Mouse (Mus musculus): ENCODE results near the gene Pdzd2. TPM values are rescaled to one million over a fixed set of nuclear protein-coding genes. Genes with fewer than 3 reads are reported as not detected.

Gene Pdzd2
- polyA plus RNA-seq, 1 experiment, result 1.7 TPM

DNA sequence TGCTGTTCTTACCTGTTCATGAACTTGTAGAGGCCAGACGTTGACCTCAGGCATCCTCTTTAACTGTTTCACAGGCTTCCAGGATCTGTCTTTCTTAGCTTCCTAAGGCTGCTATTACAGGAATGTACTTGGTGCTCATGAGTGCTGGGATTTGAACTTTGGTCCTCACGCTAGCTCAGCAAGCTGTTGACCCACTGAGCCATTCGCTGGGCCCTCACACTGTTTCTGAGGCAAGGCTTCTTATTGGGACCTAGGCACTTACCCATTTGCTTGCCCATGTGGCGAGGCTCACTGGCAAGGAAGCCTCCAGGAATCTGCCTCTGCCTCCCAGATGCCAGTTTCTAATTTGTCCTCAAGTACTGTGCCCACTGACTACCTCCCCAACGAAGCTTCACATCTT lies 419.8 kb downstream of the Pdzd2 start:
- Histone ChIP-seq H3K27me3 (ENCODE audit: control insufficient read depth, insufficient read depth, low read length) (no peaks in the 10 kb centered on the region; the same call in 1 of the 2 replicates), H3K4me3 (ENCODE audit: extremely low read depth, insufficient read depth, insufficient read length) (no peak overlapping the region), H3K4me1 (ENCODE audit: control insufficient read depth, insufficient read depth, insufficient read length) (peaks cover 5% of the 10 kb centered on the region), H3K36me3 (ENCODE audit: control insufficient read depth, insufficient read depth, low read length) (no peaks in the 10 kb centered on the region), H3K27ac (ENCODE audit: insufficient read depth, low read length) (no peak overlapping the region)
- no peak for DNase-seq (ENCODE audit: low read depth in 1 of 2, low spot score in 2 of 2)
- TF ChIP-seq CTCF (IDR thresholded peaks at IDR 0.05; ENCODE audit: extremely low read depth, insufficient read depth, insufficient read length, insufficient replicate concordance), result no peak
- no peak for TF ChIP-seq POLR2A (IDR thresholded peaks at IDR 0.05; ENCODE audit: low read depth, low read length)
- WGBS, result 57% methylated on average over 5 of the region's 5 CpGs

GRCm38 (mm10) chr15:12318451-12318850 lies 421.3 kb downstream of the Pdzd2 start:
- Histone ChIP-seq H3K27me3 (ENCODE audit: control insufficient read depth, insufficient read depth, low read length) (no peaks in the 10 kb centered on the region; the same call in 1 of the 2 replicates), H3K4me1 (ENCODE audit: control insufficient read depth, insufficient read depth, insufficient read length) (peaks cover 3% of the 10 kb centered on the region; the same call in 1 of the 2 replicates), H3K36me3 (ENCODE audit: control insufficient read depth, insufficient read depth, low read length) (no peaks in the 10 kb centered on the region), H3K27ac (ENCODE audit: insufficient read depth, low read length) (no peak overlapping the region), H3K4me3 (ENCODE audit: extremely low read depth, insufficient read depth, insufficient read length) (no peak overlapping the region)
- WGBS, result 90% methylated on average over 8 of the region's 8 CpGs
- no peak for DNase-seq (ENCODE audit: low read depth in 1 of 2, low spot score in 2 of 2)
- TF ChIP-seq POLR2A (IDR thresholded peaks at IDR 0.05; ENCODE audit: low read depth, low read length) (no peak), CTCF (IDR thresholded peaks at IDR 0.05; ENCODE audit: extremely low read depth, insufficient read depth, insufficient read length, insufficient replicate concordance) (no peak)

GRCm38 (mm10) chr15:12317290-12317689 lies 422.4 kb downstream of the Pdzd2 start:
- Histone ChIP-seq H3K4me3 (ENCODE audit: extremely low read depth, insufficient read depth, insufficient read length) (no peak overlapping the region), H3K36me3 (ENCODE audit: control insufficient read depth, insufficient read depth, low read length) (no peaks in the 10 kb centered on the region), H3K4me1 (ENCODE audit: control insufficient read depth, insufficient read depth, insufficient read length) (no peaks in the 10 kb centered on the region), H3K27me3 (ENCODE audit: control insufficient read depth, insufficient read depth, low read length) (no peaks in the 10 kb centered on the region; the same call in 1 of the 2 replicates), H3K27ac (ENCODE audit: insufficient read depth, low read length) (no peak overlapping the region)
- TF ChIP-seq CTCF (IDR thresholded peaks at IDR 0.05; ENCODE audit: extremely low read depth, insufficient read depth, insufficient read length, insufficient replicate concordance) (no peak), POLR2A (IDR thresholded peaks at IDR 0.05; ENCODE audit: low read depth, low read length) (no peak)
- WGBS, result 80% methylated on average over 5 of the region's 5 CpGs
- no peak for DNase-seq (ENCODE audit: low read depth in 1 of 2, low spot score in 2 of 2)

GRCm38 (mm10) chr15:12315996-12316395 lies 423.7 kb downstream of the Pdzd2 start:
- H3K36me3 ChIP-seq (ENCODE audit: control insufficient read depth, insufficient read depth, low read length), result no peaks in the 10 kb centered on the region
- no peaks in the 10 kb centered on the region for H3K4me1 ChIP-seq (ENCODE audit: control insufficient read depth, insufficient read depth, insufficient read length)
- no peak overlapping the region for H3K27ac ChIP-seq (ENCODE audit: insufficient read depth, low read length)
- H3K27me3 ChIP-seq (ENCODE audit: control insufficient read depth, insufficient read depth, low read length), result no peaks in the 10 kb centered on the region; the same call in 1 of the 2 replicates
- 75% methylated on average over 2 of the region's 2 CpGs for WGBS
- H3K4me3 ChIP-seq (ENCODE audit: extremely low read depth, insufficient read depth, insufficient read length), result no peak overlapping the region
- DNase-seq (ENCODE audit: low read depth in 1 of 2, low spot score in 2 of 2), result no peak
- TF ChIP-seq CTCF (IDR thresholded peaks at IDR 0.05; ENCODE audit: extremely low read depth, insufficient read depth, insufficient read length, insufficient replicate concordance) (no peak), POLR2A (IDR thresholded peaks at IDR 0.05; ENCODE audit: low read depth, low read length) (no peak)

DNA sequence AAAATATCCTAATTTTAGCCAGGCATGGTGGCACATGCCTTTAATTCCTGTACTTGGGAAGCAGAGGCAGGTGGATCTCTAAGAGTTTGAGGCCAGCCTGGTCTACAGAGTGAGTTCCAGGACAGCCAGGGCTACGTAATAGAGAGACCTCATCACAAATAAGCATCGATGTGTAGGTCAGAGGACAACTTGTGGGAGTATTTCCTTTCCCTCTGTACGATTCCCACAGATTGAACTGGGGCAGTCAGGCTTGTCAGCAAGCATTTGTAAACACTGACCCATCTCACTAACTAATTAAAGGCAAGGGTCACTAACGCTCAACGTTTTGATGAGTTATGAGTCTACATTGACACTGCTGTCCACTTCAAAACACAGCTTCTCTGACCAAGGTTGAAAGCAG lies 425.1 kb downstream of the Pdzd2 start:
- WGBS, result 93% methylated on average over 5 of the region's 5 CpGs
- DNase-seq (ENCODE audit: low read depth in 1 of 2, low spot score in 2 of 2), result no peak
- no peaks in the 10 kb centered on the region for H3K4me1 ChIP-seq (ENCODE audit: control insufficient read depth, insufficient read depth, insufficient read length)
- H3K36me3 ChIP-seq (ENCODE audit: control insufficient read depth, insufficient read depth, low read length), result no peaks in the 10 kb centered on the region
- no peak overlapping the region for H3K27ac ChIP-seq (ENCODE audit: insufficient read depth, low read length)
- H3K27me3 ChIP-seq (ENCODE audit: control insufficient read depth, insufficient read depth, low read length), result no peaks in the 10 kb centered on the region; the same call in 1 of the 2 replicates
- no peak for TF ChIP-seq CTCF (IDR thresholded peaks at IDR 0.05; ENCODE audit: extremely low read depth, insufficient read depth, insufficient read length, insufficient replicate concordance)
- TF ChIP-seq POLR2A (IDR thresholded peaks at IDR 0.05; ENCODE audit: low read depth, low read length), result no peak
- H3K4me3 ChIP-seq (ENCODE audit: extremely low read depth, insufficient read depth, insufficient read length), result no peak overlapping the region

- no peak for DNase-seq (ENCODE audit: low read depth in 1 of 2, low spot score in 2 of 2)
- H3K27me3 ChIP-seq (ENCODE audit: control insufficient read depth, insufficient read depth, low read length), result no peaks in the 10 kb centered on the region
- no peaks in the 10 kb centered on the region for H3K36me3 ChIP-seq (ENCODE audit: control insufficient read depth, insufficient read depth, low read length)
- no peak overlapping the region for H3K4me3 ChIP-seq (ENCODE audit: extremely low read depth, insufficient read depth, insufficient read length)
- no peak for TF ChIP-seq CTCF (IDR thresholded peaks at IDR 0.05; ENCODE audit: extremely low read depth, insufficient read depth, insufficient read length, insufficient replicate concordance)
- no peak for TF ChIP-seq POLR2A (IDR thresholded peaks at IDR 0.05; ENCODE audit: low read depth, low read length)
- H3K4me1 ChIP-seq (ENCODE audit: control insufficient read depth, insufficient read depth, insufficient read length), result no peaks in the 10 kb centered on the region
- H3K27ac ChIP-seq (ENCODE audit: insufficient read depth, low read length), result no peak overlapping the region
- WGBS, result 28% methylated on average over 1 of the region's 1 CpGs
Observed at GRCm38 (mm10) chr15:12313255-12313654, 426.5 kb downstream of the Pdzd2 start.

DNA sequence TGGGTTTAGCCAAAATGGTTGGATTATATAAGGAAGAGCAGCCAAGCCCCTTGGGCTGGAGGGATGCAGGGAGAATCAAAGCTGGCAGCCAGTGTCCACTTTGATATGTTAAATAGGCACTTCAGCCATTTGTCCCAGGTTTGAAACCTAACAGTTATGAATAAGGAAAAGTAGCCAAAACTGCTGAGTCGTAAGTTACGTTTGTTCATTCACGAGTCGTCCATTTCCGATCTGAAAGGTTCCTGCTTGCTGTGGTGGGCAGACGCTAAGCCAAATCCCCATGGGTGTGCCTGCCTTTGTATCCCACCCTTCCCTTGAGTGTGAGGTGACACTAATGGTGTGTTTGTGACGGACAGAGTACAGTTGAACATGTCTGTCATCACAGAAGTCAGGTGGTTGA lies 428.3 kb downstream of the Pdzd2 start:
- Histone ChIP-seq H3K4me1 (ENCODE audit: control insufficient read depth, insufficient read depth, insufficient read length) (no peaks in the 10 kb centered on the region), H3K27me3 (ENCODE audit: control insufficient read depth, insufficient read depth, low read length) (no peaks in the 10 kb centered on the region), H3K36me3 (ENCODE audit: control insufficient read depth, insufficient read depth, low read length) (no peaks in the 10 kb centered on the region), H3K27ac (ENCODE audit: insufficient read depth, low read length) (no peak overlapping the region), H3K4me3 (ENCODE audit: extremely low read depth, insufficient read depth, insufficient read length) (no peak overlapping the region)
- TF ChIP-seq POLR2A (IDR thresholded peaks at IDR 0.05; ENCODE audit: low read depth, low read length) (no peak), CTCF (IDR thresholded peaks at IDR 0.05; ENCODE audit: extremely low read depth, insufficient read depth, insufficient read length, insufficient replicate concordance) (no peak)
- DNase-seq (ENCODE audit: low read depth in 1 of 2, low spot score in 2 of 2), result no peak
- 75% methylated on average over 7 of the region's 7 CpGs for WGBS

All from spleen, adult 2 months (tissue).